Mouse (Mus musculus) spleen, adult 2 months (tissue): ENCODE data around the gene Flnb.

Source experiments
- CTCF ChIP-seq: fragments of 200-500 bp; IDR thresholded peaks from 2 replicates; pipeline ENCODE4 v1.5.1; 2011; ENCODE audit warnings: mild to moderate bottlenecking, inconsistent platforms; ENCODE audit not compliant: insufficient read depth, insufficient read length, insufficient replicate concordance; ENCODE audit errors: extremely low read depth
- POLR2A ChIP-seq: fragments of 200-500 bp; IDR thresholded peaks from 2 replicates; pipeline ENCODE4 v1.6.1; 2011; ENCODE audit warnings: low read depth, low read length, inconsistent platforms

DNA sequence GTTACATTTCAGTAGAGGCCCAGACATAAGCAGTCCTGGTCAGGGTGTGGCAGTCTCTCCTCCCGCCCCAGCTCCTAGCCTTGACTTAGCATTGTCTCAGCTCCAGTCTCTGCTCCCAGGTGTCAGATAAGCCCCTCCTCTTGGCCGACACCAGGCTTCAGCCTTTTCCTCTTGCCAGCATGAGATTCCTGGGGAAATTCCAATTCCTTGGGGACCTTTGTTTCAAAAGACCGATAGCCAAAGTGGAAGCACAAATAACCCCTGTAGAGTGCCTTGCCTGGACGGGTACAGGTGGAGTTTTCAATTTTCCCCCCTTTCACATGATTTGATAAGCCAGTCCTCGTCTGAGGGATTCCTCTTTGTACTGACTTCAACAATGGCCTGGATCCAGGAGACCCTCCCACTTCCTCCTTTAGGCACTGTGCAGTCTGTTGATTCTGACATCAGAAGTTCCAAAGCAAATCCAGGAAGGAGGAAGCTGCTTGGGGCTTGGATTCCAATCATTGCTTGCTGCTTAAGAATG lies 33.8 kb downstream of the Flnb start:
- no peak for TF ChIP-seq CTCF
- no peak for TF ChIP-seq POLR2A
